Mouse (Mus musculus) liver, embryonic 15.5 days (tissue): ENCODE data around the gene A930004D18Rik. TPM values are rescaled to one million over a fixed set of nuclear protein-coding genes. Genes with fewer than 3 reads are reported as not detected.

Source experiments
- ATAC-seq: fragments of 200-750 bp; cut with Nextera tagmentation; 2 replicates; pipeline ENCODE4 v1.8.0; 2017; ENCODE audit warnings: moderate number of reproducible peaks, mild to moderate bottlenecking, moderate library complexity; ENCODE audit not compliant: insufficient read depth
- H3K27ac ChIP-seq: fragments of 300-500 bp; sonication (generic); replicated peaks from 2 replicates; pipeline ENCODE4 v1.5.1; 2015; ENCODE audit warnings: mild to moderate bottlenecking, inconsistent platforms
- H3K27me3 ChIP-seq: fragments of 300-500 bp; sonication (generic); 2 replicates; pipeline ENCODE4 v1.6.1; 2015; ENCODE audit warnings: mild to moderate bottlenecking, inconsistent platforms
- H3K36me3 ChIP-seq: fragments of 300-500 bp; sonication (generic); replicated peaks from 2 replicates; pipeline ENCODE4 v1.6.1; 2015; ENCODE audit warnings: moderate library complexity, mild to moderate bottlenecking, inconsistent platforms
- H3K4me1 ChIP-seq: fragments of 300-500 bp; sonication (generic); replicated peaks from 2 replicates; pipeline ENCODE4 v1.6.1; 2015; ENCODE audit warnings: inconsistent platforms
- H3K4me2 ChIP-seq: fragments of 300-500 bp; sonication (generic); 2 replicates; pipeline ENCODE4 v1.6.1; 2015; ENCODE audit warnings: moderate library complexity, mild to moderate bottlenecking, inconsistent platforms
- H3K4me3 ChIP-seq: fragments of 300-500 bp; sonication (generic); replicated peaks from 2 replicates; pipeline ENCODE4 v1.5.1; 2015; ENCODE audit warnings: mild to moderate bottlenecking, inconsistent platforms
- H3K9ac ChIP-seq: fragments of 300-500 bp; sonication (generic); 2 replicates; pipeline ENCODE4 v1.6.1; 2015; ENCODE audit warnings: moderate library complexity, mild to moderate bottlenecking, inconsistent platforms
- H3K9me3 ChIP-seq: fragments of 300-500 bp; sonication (generic); replicated peaks from 2 replicates; pipeline ENCODE4 v1.6.1; 2016; ENCODE audit warnings: inconsistent platforms
- WGBS: fragments of 180-500 bp; shearing (Covaris S2); methylation state at CpG from one replicate; pipeline ENCODE4 v1.1.7; 2015; ENCODE audit warnings: mixed read lengths; ENCODE audit not compliant: insufficient replicate concordance; 5-methylcytosine and 5-hydroxymethylcytosine counted together
- polyA plus RNA-seq: library from polyadenylated mRNA; unstranded; fragments of >200 nt; fragmentation: Nextera tagmentation; extraction: Ambion mirVana; gene quantifications from 2 replicates; pipeline ENCODE4 v1.2.1, GENCODE M21; 2015

A930004D18Rik gene
- polyA plus RNA-seq, 1 experiment from 2014 or later = 1.4 TPM

DNA sequence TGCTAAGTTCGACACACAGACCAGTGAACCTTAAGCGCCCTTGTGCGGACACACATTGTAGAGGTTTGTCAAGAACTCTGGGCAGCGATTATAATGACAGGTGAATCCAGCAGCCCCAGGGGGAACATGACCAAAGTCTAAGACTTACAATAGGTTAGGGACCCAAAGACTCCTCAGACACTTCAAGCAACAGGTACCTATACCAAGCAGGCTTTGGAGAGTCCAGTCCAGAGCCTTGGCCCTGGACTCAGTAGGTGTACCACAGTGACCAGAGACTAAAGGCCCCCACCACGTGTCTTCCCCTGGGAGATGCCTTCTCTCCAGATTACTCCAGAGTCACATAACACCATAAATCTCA, 5.0 kb downstream of the A930004D18Rik start:
- peaks cover 90% of the 10 kb centered on the region for H3K27me3 ChIP-seq
- WGBS = 55% methylated on average over 5 of the region's 5 CpGs
- no peak overlapping the region for H3K4me3 ChIP-seq
- no peak overlapping the region for H3K9ac ChIP-seq
- no peak overlapping the region for H3K4me2 ChIP-seq
- no peaks in the 10 kb centered on the region for H3K36me3 ChIP-seq
- no peak for ATAC-seq
- peaks cover 21% of the 10 kb centered on the region for H3K4me1 ChIP-seq
- no peak overlapping the region for H3K27ac ChIP-seq
- H3K9me3 ChIP-seq = no peaks in the 10 kb centered on the region

DNA sequence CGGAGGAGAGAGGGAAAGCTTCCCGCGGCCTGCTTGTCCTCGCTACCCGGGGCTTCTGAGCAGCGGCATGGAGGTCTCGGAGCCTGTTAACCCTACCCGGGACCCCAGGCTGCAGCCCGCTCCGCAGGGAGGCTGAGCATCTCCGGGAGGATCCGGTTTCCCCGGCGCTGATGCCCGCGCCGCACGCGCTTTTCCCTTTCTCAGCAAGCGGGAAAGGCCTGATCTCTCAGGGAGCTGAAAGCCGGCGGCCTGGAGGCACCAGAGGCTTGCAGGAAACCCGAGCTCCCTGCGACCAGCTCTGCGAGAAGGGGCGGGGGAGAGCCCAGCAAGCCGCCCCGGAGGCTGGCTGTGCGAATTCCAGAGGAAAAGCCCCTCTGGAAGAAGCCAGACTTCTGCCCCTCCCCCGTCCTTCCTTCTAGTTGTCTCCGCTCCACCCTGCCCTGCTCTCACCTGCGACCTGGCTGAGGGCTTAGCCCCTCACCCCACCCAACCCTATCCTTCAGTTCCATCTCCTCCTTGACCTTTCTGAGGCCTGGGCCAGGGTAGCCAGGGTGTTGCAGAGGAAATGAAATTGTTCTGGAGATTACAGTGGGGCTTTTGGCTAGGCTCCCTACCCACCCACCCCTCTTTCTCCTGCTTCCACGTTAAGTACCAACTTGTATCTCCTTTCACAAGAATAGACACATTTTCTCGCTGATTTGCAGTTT, 5.6 kb downstream of the A930004D18Rik start:
- Histone ChIP-seq H3K27ac (no peak overlapping the region), H3K27me3 (peaks cover 90% of the 10 kb centered on the region), H3K36me3 (no peaks in the 10 kb centered on the region), H3K9ac (peak overlapping the region; percentile 19; the same call in 1 of the 2 replicates), H3K4me2 (peak overlapping the region; percentile 66), H3K4me1 (peaks cover 26% of the 10 kb centered on the region), H3K9me3 (no peaks in the 10 kb centered on the region), H3K4me3 (peak overlapping the region; percentile 41)
- ATAC-seq = no peak
- 7% methylated on average over 34 of the region's 34 CpGs for WGBS

DNA sequence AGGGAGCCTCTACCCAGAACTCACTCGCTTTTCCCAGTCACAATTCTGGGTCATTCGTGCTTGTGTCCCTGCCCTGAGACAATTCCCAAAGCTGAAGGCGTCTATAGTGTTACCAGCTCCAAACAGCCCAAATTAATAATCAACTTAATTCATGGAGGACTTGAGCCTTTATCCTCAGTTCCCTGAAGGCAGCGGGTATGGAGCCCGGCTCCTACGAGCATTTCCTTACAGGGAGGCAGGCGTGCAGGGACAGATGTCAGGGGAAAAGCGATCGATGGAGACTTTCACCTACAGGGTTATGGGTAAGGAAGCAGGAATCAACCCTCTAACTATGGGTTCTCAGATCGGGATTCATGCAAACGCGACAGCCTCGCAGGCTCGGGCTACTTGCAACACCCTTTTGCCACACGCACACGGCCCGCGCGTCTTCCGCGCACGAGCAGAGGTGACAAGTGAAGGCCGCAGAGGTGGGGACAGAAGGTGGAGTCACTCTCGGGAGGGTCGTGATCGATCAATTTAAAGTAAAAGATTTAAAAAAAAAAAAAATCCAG, 6.2 kb downstream of the A930004D18Rik start:
- Histone ChIP-seq H3K27ac (no peak overlapping the region), H3K4me1 (peaks cover 33% of the 10 kb centered on the region), H3K9me3 (no peaks in the 10 kb centered on the region), H3K27me3 (peaks cover 92% of the 10 kb centered on the region), H3K4me3 (peak overlapping the region; percentile 41), H3K9ac (peak overlapping the region; percentile 19; the same call in 1 of the 2 replicates), H3K4me2 (peak overlapping the region; percentile 66), H3K36me3 (no peaks in the 10 kb centered on the region)
- 8% methylated on average over 26 of the region's 26 CpGs for WGBS
- no peak for ATAC-seq

DNA sequence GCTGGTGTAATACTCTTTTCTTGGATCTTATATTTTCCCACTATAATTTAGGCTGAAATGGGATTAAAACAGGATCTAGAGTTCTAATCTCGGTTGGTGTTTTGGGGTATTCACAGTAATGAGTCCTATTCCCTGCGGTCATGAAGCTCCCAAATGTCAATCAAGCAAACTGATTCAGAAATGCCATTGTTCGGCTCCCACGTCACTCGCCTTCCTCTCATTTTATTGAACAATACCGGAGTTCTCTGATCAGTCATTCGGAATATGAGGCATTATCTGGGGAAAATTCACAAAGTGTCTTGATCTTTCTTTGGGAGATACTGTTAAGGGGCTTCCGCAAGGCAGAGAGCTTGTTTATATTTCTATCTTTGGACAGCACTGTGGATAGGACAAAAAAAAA, 7.0 kb downstream of the A930004D18Rik start:
- Histone ChIP-seq H3K4me3 (no peak overlapping the region), H3K27me3 (peaks cover 97% of the 10 kb centered on the region), H3K4me1 (peaks cover 39% of the 10 kb centered on the region), H3K9ac (no peak overlapping the region), H3K9me3 (no peaks in the 10 kb centered on the region), H3K36me3 (no peaks in the 10 kb centered on the region), H3K4me2 (no peak overlapping the region), H3K27ac (no peak overlapping the region)
- no peak for ATAC-seq
- WGBS = 67% methylated on average over 8 of the region's 8 CpGs

DNA sequence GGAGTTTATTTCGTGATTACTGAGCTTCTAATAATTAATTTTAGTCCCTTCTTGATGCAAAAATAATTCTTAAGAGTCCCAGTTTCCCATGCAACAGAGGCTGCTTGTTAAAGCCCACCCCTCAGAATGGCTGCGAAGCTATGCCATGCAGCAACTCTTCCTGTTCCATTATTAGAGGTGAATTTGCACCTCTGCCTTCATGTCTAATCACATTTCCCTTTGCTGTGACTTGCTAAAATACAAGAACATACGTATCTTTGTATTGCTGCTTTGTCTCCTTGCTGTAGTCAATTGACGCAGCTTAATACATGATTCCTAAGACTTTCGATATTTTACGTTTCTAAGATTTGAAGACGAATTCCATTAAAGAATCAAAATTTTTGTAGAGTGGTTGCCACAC, 7.9 kb downstream of the A930004D18Rik start:
- no peak overlapping the region for H3K4me2 ChIP-seq
- 72% methylated on average over 7 of the region's 7 CpGs for WGBS
- no peaks in the 10 kb centered on the region for H3K36me3 ChIP-seq
- H3K4me1 ChIP-seq = peaks cover 41% of the 10 kb centered on the region
- no peaks in the 10 kb centered on the region for H3K9me3 ChIP-seq
- H3K27me3 ChIP-seq = peaks cover 95% of the 10 kb centered on the region
- H3K9ac ChIP-seq = no peak overlapping the region
- no peak for ATAC-seq
- H3K4me3 ChIP-seq = no peak overlapping the region
- no peak overlapping the region for H3K27ac ChIP-seq

DNA sequence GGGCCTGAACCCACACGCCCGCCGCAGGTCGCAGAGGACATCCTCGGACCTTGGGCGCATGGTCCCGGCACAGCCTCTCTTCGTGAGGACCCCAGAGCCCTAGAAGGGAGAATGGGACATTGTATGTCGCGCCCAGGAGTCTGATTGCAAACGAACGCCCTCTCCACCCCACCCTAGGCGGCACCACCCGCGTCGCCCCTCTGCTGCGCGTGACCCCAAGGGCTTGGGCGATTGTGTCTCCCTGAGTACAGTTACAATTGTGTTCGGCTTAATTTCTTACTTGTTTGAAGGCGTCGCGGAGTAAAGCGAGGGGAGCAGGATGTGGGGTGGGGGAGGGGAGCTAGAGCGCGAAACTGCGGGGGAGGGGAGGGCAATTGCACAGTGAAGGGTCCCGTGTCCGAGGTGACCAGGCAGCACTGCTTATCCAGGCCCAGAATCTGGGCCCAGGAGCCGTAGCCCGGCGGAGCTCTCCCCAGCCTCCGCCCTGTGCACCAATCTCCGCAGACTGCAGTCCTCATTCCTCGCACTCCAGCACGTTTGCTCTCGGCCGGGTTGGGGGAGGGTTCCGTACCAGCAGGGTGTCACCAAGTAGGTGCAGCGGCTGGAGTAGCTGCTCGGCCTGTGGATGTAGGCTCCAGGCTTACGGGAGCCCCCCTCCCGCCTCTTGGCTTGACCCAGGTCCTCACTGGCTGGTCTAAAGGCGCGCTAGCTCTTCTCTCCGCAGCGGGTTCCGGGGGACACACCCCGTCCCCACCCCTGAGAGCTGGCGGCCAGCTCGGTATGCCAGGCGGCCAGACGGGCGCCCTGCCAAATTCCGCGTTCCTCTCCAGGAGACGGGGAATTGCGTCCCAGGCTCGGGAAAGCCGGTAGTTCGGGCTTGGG, 9.2 kb downstream of the A930004D18Rik start:
- Histone ChIP-seq H3K4me1 (peaks cover 41% of the 10 kb centered on the region), H3K27me3 (peaks cover 89% of the 10 kb centered on the region), H3K4me3 (peak overlapping the region; percentile 63), H3K36me3 (no peaks in the 10 kb centered on the region), H3K27ac (peak overlapping the region; percentile 78), H3K9ac (peak overlapping the region; percentile 48), H3K4me2 (peak overlapping the region; percentile 87), H3K9me3 (no peaks in the 10 kb centered on the region)
- peak; percentile 61 for ATAC-seq
- under 1% methylated on average over 61 of the region's 61 CpGs for WGBS

DNA sequence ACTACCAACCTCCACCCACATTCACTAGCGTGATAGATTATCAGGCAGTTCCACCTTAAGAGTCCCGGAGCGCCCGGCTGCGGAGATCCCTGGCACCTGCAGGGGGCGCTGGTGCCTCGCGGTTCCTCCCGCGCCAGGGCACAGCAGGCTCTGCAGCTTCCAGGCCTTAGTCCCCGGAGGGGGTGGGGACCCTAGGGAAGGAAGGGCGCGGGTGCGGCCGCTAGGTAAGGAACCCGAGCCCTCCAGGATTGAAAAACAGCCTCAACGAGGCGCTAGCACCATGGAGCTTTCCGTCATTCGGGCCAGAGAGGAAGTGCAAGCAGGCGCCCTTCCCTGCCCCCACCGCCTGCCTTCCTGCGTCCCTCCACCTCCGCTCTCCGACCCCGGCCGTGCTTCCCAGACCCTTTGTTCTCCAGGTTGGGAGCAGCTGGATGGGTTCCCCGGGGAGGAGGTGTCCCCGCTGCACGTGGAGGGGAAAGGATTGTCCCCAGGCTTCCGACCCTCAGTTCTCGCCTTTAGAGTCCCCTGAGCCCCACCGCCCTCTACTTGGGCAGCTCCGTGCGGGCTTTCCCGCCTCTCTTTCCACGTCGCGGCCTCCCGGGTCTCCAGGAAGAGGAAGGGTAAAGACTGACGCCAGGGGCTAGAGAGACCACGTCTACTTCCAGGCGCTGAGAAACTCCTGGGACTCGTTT, 9.9 kb downstream of the A930004D18Rik start:
- H3K4me1 ChIP-seq = peaks cover 41% of the 10 kb centered on the region
- no peaks in the 10 kb centered on the region for H3K36me3 ChIP-seq
- H3K27me3 ChIP-seq = peaks cover 81% of the 10 kb centered on the region
- peak; percentile 78 for ATAC-seq
- WGBS = under 1% methylated on average over 44 of the region's 44 CpGs
- peak overlapping the region; percentile 48 for H3K9ac ChIP-seq
- peak overlapping the region; percentile 63 for H3K4me3 ChIP-seq
- peak overlapping the region; percentile 87 for H3K4me2 ChIP-seq
- peak overlapping the region; percentile 78 for H3K27ac ChIP-seq
- H3K9me3 ChIP-seq = no peaks in the 10 kb centered on the region

DNA sequence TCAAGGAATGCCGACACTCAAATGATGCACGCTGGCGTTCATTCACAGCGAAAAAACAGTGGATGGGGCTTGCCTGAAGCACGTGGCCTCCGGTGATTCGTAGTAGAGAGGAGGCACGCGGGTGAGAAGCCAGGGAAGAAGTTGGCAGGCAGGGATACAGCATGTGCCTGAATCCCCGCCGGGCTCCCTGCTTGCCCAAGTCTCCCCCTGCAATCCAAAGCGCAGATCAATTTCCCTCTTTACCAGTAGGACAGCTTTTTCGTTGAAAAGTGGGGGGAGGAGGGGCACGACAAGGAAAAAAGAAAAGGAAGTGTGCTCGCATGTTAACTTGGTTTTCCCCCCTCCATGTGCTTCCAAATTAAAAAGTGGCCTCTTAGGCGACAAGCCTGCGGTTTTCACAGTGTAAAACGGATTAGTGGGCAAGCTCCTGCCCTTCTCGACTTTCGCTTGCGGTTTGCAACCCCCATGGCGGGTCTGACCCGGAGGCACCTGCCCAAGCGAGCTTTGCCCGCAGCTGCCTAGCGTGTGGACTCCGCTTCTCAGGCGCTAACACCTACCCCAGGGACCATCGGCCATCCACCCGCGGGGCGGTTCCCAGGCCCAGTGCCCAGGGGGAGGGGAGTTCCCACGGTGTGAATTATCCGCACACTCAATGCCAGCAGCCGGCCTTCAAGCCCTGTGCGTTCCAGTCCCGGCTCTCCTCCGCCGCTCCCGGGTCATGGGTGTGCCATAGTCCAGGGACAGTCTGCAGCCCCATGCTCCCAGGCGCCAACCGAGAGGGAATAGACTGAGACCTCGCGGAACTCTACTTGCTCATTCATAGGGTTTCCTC, 11.2 kb downstream of the A930004D18Rik start:
- H3K27ac ChIP-seq = 0 out of 2 replicates have a peak overlapping the region, but pooled peaks have one; percentile 33

DNA sequence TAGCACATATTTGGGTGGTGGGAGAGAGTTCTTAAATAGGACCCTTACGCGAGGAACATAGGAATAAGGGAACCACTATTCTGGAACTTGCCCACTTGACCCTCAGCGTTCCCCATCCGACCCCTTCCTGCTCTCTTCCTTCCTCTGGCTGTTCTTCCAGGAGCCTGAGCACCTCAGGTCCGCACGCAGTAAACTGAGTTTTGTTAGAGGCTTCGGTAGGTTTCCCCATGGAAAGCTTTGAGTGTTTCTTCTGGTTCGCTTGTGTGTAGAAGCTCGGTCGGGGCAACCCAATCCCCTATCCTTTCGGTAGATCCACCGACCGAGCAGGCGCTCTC, 11.8 kb downstream of the A930004D18Rik start:
- H3K4me1 ChIP-seq = peaks cover 35% of the 10 kb centered on the region
- H3K27me3 ChIP-seq = peaks cover 63% of the 10 kb centered on the region
- peak overlapping the region; percentile 87 for H3K4me2 ChIP-seq
- peak overlapping the region; percentile 43; the same call in 1 of the 2 replicates for H3K9ac ChIP-seq
- WGBS = 2% methylated on average over 14 of the region's 14 CpGs
- peak overlapping the region; percentile 63 for H3K4me3 ChIP-seq
- no peak overlapping the region for H3K27ac ChIP-seq
- H3K36me3 ChIP-seq = no peaks in the 10 kb centered on the region
- ATAC-seq = no peak
- H3K9me3 ChIP-seq = no peaks in the 10 kb centered on the region

More for the DNA sequence above, 11.2 kb downstream of the A930004D18Rik start:
- Histone ChIP-seq H3K9me3 (no peaks in the 10 kb centered on the region), H3K4me2 (peak overlapping the region; percentile 87), H3K36me3 (no peaks in the 10 kb centered on the region), H3K27me3 (peaks cover 68% of the 10 kb centered on the region), H3K4me1 (peaks cover 35% of the 10 kb centered on the region), H3K9ac (peak overlapping the region; percentile 43; the same call in 1 of the 2 replicates), H3K4me3 (peak overlapping the region; percentile 63)
- WGBS = under 1% methylated on average over 44 of the region's 44 CpGs
- ATAC-seq = no peak

DNA sequence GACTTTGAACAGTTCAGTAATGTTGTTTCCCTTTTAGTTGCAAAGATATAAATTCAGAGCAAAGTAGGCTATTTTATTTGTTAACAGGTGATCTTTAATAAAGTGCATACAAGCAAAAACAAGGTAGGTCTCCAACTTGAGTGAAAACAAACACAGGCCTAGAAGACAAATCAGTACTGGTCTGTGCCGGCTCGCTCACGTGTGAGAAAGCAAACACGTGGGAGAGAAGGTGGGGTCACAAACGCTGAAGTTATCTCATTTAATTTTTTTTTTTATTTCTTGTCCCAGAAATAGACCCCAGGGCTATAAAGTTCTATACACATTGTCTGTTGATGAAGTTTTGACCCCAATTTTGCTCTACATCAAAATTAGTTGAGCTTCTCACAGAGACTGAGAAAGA, 12.4 kb downstream of the A930004D18Rik start:
- no peak overlapping the region for H3K4me3 ChIP-seq

More for the DNA sequence above, 12.4 kb downstream of the A930004D18Rik start:
- H3K27me3 ChIP-seq = peaks cover 56% of the 10 kb centered on the region
- H3K9me3 ChIP-seq = no peaks in the 10 kb centered on the region
- WGBS = 45% methylated on average over 5 of the region's 5 CpGs
- no peaks in the 10 kb centered on the region for H3K36me3 ChIP-seq
- H3K4me1 ChIP-seq = peaks cover 35% of the 10 kb centered on the region
- ATAC-seq = no peak
- H3K9ac ChIP-seq = no peak overlapping the region
- no peak overlapping the region for H3K27ac ChIP-seq
- H3K4me2 ChIP-seq = peak overlapping the region; percentile 87; the same call in 1 of the 2 replicates
